Mouse (Mus musculus): ENCODE measurements at regions not wholly inside any gene's neighbourhood (a gene's known extent, or its start where the extent isn't known, plus 50 kb on each side); places are given as distances from the start of the nearest gene placed in this dataset.

DNA sequence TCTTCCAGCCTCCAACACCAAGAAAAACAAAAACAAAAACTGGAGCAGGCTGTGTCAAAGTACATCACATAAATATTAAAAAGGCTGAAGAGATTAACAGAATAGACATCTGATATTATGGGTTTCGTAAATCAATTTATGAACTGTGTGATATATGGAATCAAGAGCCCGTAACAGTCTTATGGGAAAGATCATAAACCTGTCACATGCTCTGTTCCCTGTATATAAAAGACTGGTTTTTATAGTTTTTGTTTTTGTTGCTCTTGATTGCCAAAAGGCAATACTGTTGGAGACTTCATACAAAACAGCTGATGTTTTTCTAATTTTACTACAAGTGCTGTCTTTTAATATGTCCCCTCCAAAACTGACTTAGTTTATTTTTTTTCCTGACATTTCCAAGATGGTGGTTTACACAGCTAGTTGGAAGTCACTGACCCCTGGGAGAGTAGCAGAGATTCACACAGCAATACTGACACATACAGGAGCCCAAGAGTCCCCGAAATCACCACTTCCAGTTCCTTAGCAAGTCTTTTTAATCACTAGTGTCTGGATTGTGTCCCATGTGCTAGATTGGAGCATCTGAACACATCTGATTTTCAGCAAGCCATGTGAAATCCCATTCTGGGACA lies 303.1 kb upstream of the Rag2 start:
- intact Hi-C loops (cut with DNase I) = no loop called here
- DNase-seq = no peak

DNA sequence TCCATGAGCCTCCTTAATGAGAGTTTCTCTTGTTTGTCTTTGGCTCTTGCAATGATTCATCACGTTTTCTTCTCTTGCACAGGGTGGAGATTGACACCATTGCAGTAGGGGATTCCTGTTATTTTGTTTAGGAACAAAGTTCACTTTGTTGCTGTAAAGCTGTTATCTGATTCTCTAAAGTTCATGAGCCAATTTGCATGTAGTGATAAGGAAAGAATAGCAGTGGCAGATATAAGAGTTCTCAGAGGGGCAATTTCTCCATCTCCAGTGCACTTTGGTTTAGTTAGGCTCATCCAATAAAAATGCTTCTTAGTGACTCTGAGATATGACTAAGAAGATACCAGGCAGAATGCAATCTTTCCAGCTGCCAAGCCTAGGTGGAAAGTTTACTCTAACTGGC lies 267.8 kb upstream of the Rag2 start:
- intact Hi-C loops (cut with DNase I) = no loop called here
- DNase-seq = no peak

DNA sequence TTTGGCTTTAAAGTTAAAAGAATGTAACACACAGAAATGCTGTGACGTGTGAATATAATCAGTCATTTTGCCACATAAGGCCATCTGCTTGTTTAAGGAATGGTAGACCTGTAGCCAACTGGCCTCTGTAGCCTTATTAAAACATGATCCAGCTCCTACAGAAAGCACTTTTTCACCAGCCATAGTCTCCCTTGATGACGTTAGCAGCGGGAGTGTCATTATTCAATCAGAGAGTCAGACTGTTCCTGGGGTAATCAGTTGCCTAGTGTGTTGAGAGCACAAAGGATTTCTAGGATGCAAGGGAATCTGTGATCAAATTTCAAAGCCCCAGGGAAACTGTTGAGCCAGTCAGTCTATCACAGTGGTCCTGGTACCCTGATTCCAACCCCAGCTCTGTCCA lies 260.3 kb upstream of the Rag2 start:
- intact Hi-C loops (cut with DNase I) = no loop called here

DNA sequence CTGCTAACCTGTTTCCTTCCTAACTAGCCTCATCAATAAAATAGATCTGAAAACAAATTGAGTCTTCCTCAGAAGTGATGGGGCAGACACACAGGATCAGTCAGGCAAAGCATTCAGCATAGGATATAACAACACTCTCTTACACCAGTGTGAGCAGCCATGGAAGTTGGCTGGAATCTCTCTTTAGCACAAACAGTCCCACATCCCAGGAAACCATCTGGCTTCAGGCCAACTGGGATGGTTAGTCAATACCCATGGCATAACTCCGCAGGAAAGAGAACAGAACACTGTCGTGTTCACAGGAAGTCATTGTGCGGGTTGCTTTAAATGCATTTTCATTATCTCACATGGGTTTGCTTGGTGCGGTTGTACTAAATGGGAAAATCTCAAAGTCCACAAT lies 256.2 kb upstream of the Rag2 start:
- peak; percentile 13 for DNase-seq
- intact Hi-C loops (cut with DNase I) = no loop called here

More for the DNA sequence above, 260.3 kb upstream of the Rag2 start:
- DNase-seq = no peak

DNA sequence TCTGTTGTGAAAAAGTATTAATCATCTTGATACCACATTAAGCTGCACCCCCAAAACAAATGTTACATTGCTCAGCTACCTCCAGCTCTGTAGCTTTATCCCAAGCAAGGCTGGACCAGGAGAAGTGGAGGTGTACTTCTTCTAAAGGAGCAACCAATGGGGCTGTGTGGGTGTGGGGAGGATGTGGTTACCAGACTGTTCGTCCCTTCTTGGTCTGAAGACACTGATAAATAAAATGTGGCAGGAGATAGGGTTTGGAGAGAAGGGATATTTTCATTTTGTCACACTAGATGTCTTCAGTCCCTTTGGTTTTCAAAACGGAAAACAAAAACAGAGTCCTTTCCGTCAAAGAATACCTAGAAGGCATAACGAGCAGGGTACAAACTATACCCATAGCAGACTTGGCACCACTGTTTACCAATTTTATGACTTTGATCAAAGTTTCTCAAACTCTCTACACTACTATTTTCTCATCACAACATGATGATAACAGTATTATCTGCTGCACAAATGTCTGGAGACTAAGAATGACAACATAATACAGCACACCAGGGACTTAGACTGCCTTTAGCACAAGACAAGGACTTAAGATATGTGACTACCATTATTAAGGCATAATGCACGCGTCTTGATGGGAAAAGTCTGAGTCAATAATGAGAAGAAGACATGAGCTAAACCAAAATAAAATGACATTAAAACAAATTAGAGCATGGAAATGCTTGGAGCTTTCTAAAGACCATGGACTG lies 253.4 kb upstream of the Rag2 start:
- DNase-seq = no peak
- intact Hi-C loops (cut with DNase I) = no loop called here

DNA sequence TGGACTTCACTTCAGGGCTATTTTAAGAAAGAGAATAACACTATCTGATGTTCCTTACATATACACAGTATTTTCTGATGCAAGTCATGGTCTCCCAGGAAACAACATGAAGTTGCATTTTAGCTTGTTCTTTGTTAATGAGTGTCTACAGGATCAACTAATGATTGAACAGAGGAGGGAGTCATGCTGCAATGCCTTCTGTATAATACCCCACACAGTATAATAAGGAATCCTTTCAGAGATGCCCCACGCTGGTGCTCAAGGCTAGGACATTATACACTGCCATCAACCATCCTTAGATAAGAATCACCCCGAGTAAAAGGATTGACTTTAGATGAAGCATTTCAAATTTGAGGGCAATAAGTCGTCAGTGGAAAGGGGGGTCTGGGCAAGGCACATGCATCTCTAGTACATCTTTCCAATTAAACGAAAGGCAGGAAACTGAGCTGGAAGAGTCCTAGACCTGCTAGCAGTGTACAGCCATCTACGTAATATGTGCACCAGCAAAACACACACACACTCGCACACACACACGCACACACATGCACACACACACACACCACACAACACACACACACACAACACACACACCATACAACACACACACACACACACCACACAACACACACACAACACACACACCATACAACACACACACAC lies 252.6 kb upstream of the Rag2 start:
- intact Hi-C loops (cut with DNase I) = no loop called here
- no peak for DNase-seq

DNA sequence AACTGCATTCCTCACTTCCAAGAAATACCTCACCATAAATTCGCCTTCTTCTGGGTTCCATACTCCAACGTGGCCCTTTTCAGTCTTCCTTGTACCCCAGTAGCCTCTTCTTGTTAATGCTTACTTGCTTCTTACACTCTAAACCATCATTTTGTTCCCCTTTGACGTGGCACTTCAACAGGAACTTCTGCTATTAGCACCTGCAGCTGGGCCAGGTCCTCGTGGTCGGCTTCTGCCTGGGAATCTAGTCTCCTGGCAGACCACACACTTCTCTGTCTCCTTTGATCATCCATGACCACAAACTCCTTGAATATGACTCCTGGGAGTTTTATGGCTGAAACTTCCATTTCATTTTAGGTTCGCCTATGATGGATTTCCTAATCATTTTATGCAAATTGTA lies 243.9 kb upstream of the Rag2 start:
- intact Hi-C loops (cut with DNase I) = no loop called here
- no peak for DNase-seq

DNA sequence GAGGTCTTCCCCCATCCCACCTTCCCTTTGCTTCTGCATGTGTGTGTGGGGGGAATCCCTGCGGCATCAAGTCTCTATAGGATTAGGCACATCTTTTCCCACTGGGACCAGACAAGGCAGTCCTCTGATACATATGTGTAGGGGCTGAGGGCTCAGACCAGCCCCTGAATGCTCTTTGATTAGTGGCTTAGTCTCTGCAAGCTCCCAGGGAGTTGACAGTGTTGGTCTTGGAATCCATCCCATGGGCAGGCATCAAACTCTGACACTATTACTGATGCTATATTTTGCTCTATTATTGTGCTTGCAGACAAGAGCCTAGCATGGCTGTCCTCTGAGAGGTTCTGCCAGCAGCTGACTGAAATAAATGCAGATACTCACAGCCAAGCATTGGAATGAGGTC lies 209.5 kb upstream of the Rag2 start:
- no peak for DNase-seq
- intact Hi-C loops (cut with DNase I) = no loop called here

DNA sequence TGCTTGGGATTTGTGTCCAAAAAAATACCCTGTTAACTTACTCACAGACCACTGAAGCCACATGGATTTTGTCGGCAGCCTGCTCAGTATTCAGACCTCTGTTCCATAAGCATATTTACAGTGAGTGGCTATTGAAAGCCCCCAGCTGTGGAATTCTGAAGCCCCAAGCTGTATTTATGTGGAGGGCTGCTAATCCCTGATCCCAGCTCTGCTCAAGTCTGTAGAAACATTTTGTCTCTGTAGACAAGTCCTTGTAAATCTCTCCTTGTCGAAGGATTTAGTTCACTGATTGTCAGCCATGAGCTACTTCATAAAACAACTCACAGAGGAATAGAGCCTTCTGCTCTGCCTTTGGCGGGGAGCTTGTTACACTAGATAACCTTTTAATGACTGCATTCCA lies 207.8 kb upstream of the Rag2 start:
- intact Hi-C loops (cut with DNase I) = no loop called here
- no peak for DNase-seq

DNA sequence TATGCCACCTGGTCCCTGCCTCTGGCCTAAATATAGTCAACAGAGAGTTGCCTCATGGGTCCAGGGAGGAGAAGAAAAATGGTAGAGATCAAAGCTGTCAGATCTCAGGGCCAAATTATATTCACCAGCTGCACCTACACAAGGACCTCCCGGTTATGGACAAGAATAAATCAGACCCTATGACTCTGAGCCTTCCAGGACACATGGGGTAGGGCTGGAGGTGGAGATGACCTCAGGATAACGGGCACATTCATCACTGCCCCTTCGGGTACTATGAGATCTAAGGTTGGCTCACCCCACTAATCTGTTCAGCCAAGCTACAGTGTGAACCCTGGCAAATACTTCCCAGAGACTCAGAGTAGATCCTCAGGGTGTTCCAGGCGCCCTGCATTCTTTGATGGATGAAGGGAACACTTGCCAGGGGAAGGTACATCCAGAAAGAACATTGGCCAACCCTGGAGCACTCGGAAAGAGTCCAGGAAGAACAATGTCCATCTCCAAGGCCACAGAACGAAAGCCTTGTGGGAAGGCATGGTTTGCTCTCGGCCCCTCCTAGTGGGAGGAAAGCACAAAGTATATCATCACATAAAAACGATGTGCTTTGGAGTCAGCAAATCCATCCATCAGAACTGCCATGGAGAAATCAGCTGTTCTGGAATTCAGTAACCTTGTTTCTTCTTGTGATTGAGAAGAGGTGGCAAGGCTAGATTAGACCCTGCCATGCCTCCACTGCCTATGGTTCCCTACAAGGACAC lies 191.2 kb upstream of the Rag2 start:
- intact Hi-C loops (cut with DNase I) = no loop called here

DNA sequence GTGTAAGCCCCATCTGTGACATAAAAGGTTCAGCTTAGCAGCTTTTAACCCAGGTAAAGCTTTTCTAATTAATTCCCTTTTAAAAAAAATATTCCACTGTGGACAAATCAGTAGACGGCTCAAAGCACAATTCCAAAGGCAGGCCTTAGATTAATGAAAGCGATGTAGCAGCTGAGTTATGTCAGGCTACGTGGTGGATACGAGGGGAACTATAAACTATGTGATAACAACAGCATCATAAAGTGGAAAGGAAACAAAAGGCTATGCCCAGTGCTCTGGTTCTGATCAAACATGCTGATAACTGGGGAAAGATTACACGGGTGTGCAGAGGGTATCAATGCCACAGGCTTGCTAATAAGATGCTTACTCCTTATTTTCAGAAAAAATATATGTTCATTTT lies 184.3 kb upstream of the Rag2 start:
- no peak for DNase-seq
- intact Hi-C loops (cut with DNase I) = no loop called here

More for the DNA sequence above, 191.2 kb upstream of the Rag2 start:
- DNase-seq = no peak

DNA sequence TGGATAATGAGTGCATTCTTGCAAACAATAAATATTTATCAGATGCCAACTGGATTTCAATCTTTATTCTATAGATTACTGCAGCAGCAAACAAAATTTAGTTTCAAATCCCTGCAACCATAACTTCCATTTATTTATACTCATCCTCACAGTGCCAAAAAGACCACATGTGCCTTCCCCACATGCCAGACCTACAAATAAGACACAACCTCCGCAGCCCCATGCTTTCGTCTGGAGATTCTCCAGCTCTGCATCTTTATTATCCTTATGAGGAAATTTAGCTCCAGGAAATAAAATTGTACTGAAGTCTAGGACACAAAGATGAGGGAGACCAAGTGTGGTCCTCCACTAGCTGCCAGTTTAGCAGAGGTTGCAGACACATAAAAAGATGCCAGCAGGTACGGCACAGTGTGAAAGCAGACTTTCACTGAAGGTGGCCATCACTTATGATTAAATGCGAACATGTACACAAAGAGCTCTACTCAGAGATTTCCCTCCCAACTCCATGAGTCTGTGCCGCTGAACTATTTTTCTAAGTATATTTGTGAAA lies 183.4 kb upstream of the Rag2 start:
- intact Hi-C loops (cut with DNase I) = no loop called here
- no peak for DNase-seq

DNA sequence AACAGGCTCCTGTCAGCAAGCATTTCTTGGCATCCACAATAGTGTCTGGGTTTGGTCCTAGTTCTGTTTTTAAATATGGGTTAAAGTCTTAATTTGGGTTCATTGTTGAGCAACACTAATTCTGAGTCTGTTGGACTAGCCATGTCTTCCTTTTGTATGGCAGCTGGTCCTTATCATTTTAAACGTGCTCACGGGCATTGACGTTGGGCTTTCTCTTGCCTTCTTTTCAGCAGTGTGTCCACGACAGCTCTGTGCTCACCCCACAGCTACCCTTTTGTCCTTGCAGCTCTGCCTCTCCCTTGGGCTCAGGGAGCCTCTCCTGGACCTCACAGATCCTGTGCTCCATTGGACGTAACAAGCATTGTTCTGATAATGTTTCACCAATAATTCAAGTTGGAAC lies 168.9 kb upstream of the Rag2 start:
- no peak for DNase-seq
- intact Hi-C loops (cut with DNase I) = no loop called here

DNA sequence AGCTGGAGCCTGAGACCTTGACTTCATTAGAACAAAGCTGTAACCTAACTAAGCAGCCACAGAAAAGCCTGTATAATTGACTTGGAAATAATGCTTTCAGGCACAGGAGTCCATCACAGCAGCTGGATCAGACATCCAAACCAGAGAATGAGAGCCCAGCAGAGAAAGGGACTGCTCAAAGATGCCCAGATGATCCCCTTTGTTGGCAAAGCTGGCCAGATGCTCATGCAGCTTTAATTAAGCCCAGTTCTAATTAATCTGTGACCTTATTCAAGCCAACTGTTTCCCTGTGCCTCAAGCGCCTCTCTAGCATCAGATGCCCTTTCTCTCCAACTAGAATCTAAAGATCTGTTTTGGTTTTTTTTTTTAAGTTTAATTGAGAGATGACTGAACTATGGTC lies 165.6 kb upstream of the Rag2 start:
- no peak for DNase-seq
- intact Hi-C loops (cut with DNase I) = no loop called here

DNA sequence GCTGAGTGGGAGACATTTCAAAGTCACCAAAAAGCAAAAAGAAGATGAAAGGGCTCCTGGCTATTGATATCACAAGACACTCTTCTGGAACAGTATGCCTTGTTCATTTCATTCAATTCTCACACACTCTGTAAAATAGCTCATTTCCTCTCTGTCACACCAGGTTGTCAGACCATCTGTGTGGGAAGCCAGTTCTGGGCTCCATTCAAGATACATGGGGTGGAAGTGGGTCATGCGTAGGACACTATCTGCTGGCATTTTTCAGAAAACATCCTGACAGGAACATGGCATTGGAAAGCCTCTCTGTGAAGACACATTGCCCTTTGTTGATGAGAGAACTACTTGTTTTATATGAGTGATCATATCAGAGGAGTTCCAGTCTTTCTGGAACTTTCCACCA lies 162.1 kb upstream of the Rag2 start:
- intact Hi-C loops (cut with DNase I) = no loop called here
- no peak for DNase-seq

DNA sequence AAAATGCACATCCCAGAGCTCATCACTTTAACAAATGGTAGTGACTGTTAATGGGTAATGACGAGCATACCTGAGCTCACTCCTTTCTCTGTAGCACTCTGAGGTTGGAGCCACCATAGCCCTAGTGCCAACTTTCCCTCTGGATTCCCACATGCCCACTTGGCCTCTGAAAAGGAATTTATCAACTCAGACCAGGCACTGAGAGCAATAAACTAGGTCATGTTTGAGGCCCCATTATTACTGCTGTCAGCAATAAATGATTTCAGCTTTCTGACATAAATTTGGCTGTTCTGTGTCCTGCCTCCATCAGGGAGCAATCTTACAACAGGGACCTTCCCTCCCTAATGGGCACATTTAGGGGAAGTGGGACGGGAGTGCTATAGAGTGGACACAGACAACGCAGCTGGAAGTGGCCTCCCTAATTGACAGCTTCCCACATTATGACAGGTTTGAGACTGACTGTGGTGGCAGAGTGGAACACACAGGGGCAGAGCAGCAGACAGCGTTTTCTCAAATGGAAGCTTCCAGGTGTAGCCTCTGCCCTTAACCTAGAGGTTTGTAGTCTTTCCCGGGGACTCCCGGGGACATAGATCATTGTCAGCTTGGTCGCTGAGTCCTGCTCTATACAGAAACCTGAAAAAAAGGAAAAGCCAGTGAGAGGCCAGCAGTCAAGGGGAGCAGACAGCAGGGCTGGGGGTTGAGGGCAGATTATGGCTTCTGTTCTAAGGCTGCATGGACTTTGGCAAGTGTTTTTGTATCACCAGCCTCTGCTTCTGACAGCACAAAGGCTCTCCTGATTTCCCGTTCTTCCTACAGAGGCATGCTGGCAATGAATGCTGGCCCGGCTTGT lies 160.0 kb upstream of the Rag2 start:
- no peak for DNase-seq
- intact Hi-C loops (cut with DNase I) = no loop called here

DNA sequence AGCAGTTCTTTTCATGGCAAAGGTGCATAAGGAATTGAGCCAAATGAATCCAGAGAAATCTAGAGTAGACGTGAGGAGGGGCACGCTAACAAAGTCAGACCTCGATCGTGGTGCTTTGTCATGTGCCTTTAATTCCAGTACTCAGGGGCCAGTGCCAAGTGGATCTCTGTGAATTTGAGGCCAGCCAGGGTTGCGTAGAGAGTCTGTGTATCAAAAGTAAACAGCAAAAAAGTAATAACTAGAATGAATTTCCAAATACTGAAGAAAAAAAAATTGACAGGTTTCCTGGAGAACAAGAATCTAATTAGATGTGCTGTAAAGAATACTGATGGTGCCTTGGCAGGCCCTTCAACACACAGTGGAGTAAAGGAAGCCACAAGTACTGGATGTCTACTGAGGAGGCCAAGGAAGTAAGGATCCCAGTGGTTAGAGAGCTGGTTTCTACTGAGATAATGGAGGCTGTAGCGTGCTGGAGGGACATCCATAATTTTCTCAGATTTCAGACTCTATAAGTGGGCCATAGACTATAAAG lies 153.9 kb upstream of the Rag2 start:
- intact Hi-C loops (cut with DNase I) = loop anchor here (10.0 kb wide), 1 partner anchor 184 kb away; no protein-coding TSS in a partner anchor
- DNase-seq = no peak

DNA sequence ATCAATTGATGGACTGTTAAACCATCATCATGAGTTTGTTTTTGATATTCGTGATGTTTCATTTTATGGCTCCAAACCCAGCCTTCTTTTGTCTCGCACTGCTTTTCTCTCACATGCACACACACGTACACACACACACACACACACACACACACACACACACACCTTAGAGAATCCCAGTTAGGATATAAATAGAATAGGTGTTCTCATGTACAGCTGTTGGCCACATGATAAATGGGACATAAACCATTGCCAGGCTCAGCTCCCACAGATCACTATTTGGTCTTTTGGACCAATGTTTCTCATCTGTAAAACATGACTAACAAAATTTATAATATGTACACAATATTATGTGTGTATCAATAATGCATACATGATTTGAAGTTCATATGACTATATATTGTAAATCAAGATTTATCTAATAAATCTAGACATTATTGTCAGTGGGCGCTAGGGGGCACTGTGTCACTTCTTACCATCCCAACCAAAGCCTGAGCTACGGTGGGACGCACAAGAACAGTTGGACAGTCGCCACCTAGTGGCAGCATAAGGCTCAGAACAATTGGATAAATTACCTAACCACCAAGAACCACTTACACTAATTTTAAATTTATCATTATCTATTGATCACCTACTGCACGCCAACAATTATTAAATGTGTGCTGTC lies 151.9 kb upstream of the Rag2 start:
- DNase-seq = peak; percentile 93
- intact Hi-C loops (cut with DNase I) = loop anchor here (10.0 kb wide), 1 partner anchor 182 kb away; no protein-coding TSS in a partner anchor

DNA sequence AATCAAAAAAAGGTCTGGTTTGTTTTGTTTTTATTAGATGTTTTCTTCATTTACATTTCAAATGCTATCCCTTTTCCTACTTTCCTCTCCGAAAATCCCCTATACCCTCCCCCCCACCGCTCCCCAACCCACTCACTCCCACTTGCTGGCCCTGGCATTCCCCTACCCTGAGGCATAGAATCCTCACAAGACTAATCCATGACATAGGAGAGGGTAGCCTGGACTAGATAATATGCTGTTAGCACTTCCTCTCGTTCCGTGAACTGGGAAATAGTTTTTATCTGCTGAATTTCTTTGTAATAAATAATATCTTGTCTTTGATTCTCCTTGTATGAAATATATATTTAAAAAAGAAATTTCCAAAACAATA lies 151.4 kb upstream of the Rag2 start:
- no peak for DNase-seq
- intact Hi-C loops (cut with DNase I) = loop anchor here (10.0 kb wide), 1 partner anchor 182 kb away; no protein-coding TSS in a partner anchor

Measured in left cerebral cortex, postnatal 4 days (tissue).